Mouse (Mus musculus) cerebellum, postnatal 14 days (tissue): ENCODE measurements around the gene Tpst2.

ENCODE experiments used
- DNase-seq, 2 experiments: peaks; one replicate each; pipeline ENCODE4 v3.0.0; 2021; ENCODE audit warnings: mixed read lengths in 2 of 2

The Tpst2 gene

DNA sequence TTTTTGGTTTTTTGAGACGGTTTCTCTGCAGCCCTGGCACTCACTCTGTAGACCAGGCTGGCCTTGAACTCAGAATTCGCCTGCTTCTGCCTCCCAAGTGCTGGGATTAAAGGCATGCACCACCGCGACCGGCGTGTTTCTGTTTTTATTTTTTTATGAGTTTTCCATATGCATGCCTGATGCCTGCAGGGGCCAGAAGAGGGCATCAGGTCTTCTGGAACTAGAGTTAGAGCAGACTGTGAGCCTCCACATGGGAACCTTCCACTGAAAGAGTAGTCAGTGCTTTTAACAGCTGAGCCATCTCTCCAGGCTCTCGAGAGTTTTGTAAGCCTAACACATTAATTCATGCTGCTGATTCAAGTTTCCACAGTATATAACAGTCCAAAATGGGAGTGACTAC, 62.7 kb downstream of the Tpst2 start:
- no peak for DNase-seq

DNA sequence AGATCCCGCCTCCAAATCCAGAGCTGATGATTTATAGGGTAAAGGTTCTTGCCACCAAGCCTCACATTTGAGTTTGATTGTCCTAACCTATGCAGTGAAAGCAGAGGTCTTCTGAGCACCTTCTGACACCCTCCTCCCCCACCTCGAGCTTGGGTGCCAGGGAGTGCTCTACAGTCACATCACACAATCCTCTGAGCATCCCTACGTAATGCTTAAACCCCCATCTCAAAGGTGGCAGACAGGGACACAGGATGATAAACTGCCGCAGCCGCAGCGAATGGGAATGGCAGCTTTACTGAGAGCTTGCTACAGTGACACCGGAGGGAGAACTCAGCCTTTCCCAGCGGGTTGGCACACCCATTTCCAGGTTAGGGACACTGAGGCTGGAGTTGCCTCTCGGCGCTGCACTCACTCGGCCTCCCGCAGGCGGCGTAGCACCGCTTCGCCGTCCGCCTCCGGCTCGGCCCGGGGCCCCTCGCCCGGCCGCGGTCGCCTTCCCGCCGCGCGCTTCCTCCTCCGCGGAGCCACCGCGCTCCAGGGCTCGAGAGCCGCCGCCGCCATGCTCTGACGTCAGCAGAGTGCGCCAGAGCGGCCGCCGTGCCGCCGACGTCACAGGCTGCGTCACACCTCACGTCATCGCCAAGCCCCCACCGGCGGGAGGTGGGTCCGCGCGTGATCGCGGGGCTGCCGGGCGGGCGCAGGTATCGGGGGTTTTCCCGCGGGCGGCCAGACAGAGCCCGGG, 66.1 kb downstream of the Tpst2 start, which contains the start of the genes Srrd and Hps4:
Gene Srrd (minus strand): TSS at position 578 of the 742 bp plus-strand sequence.
Gene Hps4 (plus strand): TSS at position 621 of the 742 bp plus-strand sequence.
- peak; percentile 94 to 97 for DNase-seq

DNA sequence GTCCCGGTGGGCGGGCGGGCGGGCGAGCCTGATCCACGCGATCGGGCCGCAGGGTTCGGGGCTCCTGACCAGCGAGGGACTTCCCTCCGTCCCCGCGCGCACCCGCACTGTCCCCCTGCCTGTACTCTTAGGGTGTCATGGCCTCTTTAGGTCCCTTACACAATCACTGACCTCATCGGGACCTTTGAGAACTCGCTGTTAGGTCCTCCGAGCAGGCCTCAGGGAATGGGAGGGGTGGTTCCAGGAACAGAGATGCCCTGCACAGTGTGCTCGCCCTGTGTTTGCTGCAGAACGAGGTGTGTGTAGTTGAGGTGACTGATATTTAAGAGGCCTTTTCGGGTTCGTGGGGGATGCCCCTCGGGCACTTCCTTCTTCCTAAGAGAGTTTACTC, 66.7 kb downstream of the Tpst2 start:
- DNase-seq = no peak

DNA sequence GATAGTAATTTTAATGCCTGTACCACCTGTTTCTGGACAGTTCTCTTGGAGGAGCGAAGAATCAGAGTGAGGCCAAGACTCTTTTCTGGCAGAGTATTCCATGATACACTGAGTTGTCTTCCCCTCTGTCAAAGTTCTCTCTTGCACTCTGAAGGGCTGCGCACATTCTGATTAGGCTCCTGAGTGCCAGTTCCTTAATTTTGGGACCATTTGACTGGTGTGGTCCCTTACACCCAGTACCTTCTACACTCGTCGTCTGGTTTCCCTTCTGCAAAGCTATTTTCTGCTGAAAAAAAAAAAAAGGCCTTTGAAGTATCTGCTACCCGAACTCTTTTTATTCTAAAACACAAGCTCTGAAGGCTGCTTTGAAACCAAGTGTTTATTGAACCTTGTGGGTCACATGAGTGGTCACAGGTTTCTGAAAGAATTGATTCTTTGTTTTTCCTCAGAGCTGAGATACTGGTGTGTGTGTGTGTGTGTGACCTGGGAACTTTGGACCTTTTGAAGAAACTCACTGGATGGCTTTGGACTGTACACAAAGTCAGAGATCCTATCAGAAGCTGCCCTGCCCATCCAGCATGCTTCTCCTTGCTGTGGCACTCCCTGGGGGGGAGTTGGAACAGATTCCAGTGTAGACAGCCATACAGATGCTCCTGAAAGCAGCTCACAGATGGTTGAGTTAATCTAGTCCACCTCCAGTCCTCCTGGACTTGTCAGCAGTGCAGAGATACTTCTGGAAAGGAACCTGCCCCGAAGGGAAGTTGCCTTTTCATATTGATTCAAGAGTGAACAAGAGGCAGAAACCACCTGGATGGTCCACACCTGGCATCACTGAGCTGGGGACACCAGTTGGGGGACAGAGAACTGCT, 67.8 kb downstream of the Tpst2 start:
- DNase-seq = no peak

GRCm38 (mm10) chr5:112346211-112346965, 69.9 kb downstream of the Tpst2 start:
- DNase-seq = no peak

DNA sequence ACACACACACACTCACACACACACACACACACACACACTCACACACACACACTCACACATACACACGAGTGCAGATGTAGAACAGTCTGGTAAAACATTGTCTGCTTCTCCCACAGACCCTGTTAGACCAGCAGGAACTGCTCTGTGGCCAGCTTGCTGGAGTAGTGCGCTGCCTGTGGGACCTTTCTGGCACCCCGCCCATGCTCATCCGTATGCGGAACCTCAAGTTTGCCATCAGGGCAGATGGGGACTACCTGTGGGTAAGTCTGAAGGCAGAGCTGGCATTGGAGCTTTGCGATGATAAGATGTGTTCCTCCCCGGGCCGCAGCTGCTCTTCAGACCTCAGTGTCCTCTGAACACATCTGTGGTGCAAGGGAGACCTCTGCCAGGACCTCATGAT, 72.7 kb downstream of the Tpst2 start:
- DNase-seq = peak; percentile 55 to 68

- no peak for DNase-seq
Observed at GRCm38 (mm10) chr5:112355493-112355892, 79.0 kb downstream of the Tpst2 start.

DNA sequence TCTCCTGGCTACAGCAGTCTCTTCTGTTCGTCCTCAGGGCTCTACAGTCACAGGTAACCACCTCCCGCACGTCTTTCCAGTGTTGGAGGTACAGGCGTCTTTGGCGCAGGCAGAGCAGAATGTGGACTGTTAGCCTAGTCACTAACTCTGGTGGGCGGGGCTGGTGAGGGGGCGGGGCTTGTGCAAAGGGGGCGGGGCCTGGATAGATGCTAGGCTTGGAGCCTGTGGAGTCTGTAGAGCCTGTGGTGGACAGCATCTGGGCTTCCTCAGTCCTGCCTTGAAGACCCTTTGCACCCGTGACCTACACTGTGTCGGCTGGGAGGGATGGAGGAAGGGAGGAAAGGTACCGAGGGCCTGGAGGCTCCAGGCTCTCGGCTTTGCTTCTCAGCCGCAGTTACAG, 79.4 kb downstream of the Tpst2 start, which contains the start of gene Gm6583:
Gene Gm6583 (minus strand): TSS at position 124 of the 400 bp plus-strand sequence.
- DNase-seq = no peak

DNA sequence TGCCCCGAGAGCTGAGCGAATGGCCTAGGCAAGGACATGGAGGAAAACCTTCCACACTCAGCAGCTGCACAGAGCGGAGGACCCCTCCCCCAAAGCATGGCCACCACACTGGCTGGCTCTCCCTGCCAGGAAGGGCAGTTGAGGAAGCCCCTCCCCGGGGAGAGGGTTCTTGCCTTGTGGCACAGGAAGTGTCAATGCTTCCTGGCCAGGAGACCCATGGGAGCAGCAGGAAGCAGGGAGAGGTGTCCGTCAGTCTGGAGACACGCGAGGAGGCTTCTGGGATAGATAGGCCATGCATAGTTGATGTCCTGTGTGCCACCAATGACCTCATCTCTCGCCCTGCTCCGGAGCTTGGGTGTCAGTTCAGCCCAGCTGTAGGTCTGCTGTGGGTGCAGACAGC, 79.8 kb downstream of the Tpst2 start:
- DNase-seq = no peak

DNA sequence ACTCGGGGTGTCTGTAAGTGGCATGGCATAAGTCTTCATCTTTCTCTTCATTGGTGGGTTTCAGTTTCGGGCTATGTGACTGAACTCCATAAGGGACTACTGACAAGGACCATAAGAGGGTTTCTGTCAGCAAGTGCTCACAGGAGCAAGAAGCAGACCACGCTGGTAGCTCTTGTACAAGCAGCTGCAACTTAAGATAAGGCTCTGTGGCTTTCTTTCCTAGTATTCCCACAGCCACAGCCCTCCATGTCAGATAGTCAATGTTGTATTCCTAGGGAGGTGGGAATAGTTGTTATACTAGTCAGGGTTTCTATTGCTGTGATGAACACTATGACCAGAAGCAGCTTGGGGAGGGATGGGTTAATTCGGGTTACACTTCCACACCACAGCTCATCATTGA, 83.0 kb downstream of the Tpst2 start:
- DNase-seq = no peak

DNA sequence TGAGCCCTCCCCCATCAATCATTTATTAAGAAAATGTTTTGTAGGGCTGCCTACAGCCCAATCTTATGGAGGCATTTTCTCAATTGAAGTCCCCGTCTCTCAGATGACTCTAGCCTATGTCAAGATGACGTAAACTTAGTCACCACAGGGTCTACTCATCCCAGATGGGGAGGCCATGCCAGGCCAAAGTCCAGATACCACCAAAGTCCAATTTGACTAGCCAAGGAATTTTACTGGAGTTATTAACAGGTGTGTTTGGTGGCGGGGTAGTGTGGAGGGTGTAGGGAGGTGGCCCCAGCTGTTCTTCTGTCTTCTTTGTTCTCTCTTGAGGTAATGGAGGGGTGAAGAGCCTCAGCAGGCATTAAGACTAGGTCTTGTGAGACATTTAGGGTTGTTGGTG, 83.6 kb downstream of the Tpst2 start:
- DNase-seq = no peak

DNA sequence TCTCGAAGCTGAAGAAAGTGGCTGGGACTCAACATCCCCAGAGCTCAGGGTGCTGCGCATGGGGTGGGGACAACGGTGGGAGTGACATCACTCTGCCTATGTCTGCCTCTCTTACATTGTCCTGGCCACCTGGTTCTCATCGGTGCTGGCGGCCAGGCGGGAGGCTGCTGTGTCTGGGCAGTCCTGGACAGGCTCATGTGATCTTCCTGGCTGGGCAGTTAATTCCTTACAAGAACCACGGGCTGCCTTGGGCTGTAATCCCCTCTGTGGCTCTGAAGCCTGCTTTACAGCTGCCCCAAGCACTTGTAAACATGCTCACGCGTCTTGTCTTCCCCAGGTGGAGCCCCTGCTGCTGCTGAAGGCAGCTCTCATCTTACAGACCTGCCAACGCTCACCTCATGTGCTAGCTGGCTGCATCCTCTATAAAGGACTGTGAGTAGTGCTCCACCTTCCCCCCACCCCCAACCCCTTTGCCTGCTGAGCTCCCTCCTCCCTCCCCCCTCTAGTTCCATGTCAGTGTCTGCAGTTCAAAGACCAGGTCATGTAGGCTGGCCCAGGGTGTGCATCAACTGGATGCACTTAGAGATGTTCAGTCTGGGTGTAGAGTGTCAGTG, 87.8 kb downstream of the Tpst2 start:
- no peak for DNase-seq
